Mouse (Mus musculus): ENCODE data around the gene Bscl2. TPM values are rescaled to one million over a fixed set of nuclear protein-coding genes. Genes with fewer than 3 reads are reported as not detected.
"Not testable (repeated sequence)": the region's sequence is repeated elsewhere in the genome, so short reads cannot be mapped to it uniquely, and the experiment has no call there.

The Bscl2 gene
- total RNA-seq, 2 experiments from 2014 or later: 23.9 to 24.0 TPM

- intact Hi-C loops (cut with DNase I): no loop called here
- DNase-seq (ENCODE audit: low spot score): no peak
These were observed 14.6 kb upstream of the Bscl2 start for GRCm38 (mm10) chr19:8822696-8823095.

- intact Hi-C loops (cut with DNase I): no loop called here
- no peak for DNase-seq (ENCODE audit: low spot score)
These were observed 7.6 kb upstream of the Bscl2 start, which contains the start of gene AC129217.1 for GRCm38 (mm10) chr19:8829660-8830059. Gene AC129217.1 (plus strand): TSS chr19:8829773.

- DNase-seq (ENCODE audit: low spot score): no peak
- intact Hi-C loops (cut with DNase I): no loop called here
These were observed 6.6 kb upstream of the Bscl2 start for GRCm38 (mm10) chr19:8830664-8831063.

- DNase-seq (ENCODE audit: low spot score): no peak
- intact Hi-C loops (cut with DNase I): no loop called here
These were observed 6.0 kb upstream of the Bscl2 start for GRCm38 (mm10) chr19:8831262-8831661.

GRCm38 (mm10) chr19:8832971-8833370 is 4.3 kb upstream of the Bscl2 start:
- no peak for DNase-seq (ENCODE audit: low spot score)
- intact Hi-C loops (cut with DNase I): no loop called here

- intact Hi-C loops (cut with DNase I); DNase-seq (ENCODE audit: low spot score): not testable (repeated sequence)
These were observed 940 bp upstream of the Bscl2 start for GRCm38 (mm10) chr19:8836327-8836726.

GRCm38 (mm10) chr19:8838041-8838730 is 919 bp downstream of the Bscl2 start:
- no peak for DNase-seq (ENCODE audit: low spot score)
- intact Hi-C loops (cut with DNase I): no loop called here

GRCm38 (mm10) chr19:8839103-8839907 is 2.0 kb downstream of the Bscl2 start, which contains the start of gene Gng3:
Gene Gng3 (minus strand): TSS chr19:8839194.
- intact Hi-C loops (cut with DNase I): no loop called here
- DNase-seq (ENCODE audit: low spot score): no peak

GRCm38 (mm10) chr19:8839908-8840791 is 2.9 kb downstream of the Bscl2 start:
- peak; percentile 70 for DNase-seq (ENCODE audit: low spot score)
- intact Hi-C loops (cut with DNase I): loop anchor here (5.0 kb wide), 2 partner anchors 47 to 272 kb away; partner anchors contain the start of genes 1810009A15Rik and Gm49416

- DNase-seq (ENCODE audit: low spot score): no peak
- intact Hi-C loops (cut with DNase I): loop anchor here (5.0 kb wide), 2 partner anchors 46 to 271 kb away; partner anchors contain the start of genes 1810009A15Rik and Gm49416
These were observed 3.7 kb downstream of the Bscl2 start for GRCm38 (mm10) chr19:8841012-8841411.

GRCm38 (mm10) chr19:8842961-8843360 is 5.7 kb downstream of the Bscl2 start:
- intact Hi-C loops (cut with DNase I): loop anchor here (5.0 kb wide), 2 partner anchors 44 to 269 kb away; partner anchors contain the start of genes 1810009A15Rik and Gm49416
- no peak for DNase-seq (ENCODE audit: low spot score)

GRCm38 (mm10) chr19:8844371-8845129 is 7.3 kb downstream of the Bscl2 start:
- intact Hi-C loops (cut with DNase I): loop anchor here (2.0 to 5.0 kb wide), 3 partner anchors 24 to 268 kb away; partner anchors contain the start of genes 1810009A15Rik and Gm49416
- DNase-seq (ENCODE audit: low spot score): peak; percentile 28

GRCm38 (mm10) chr19:8848356-8848755 is 11.1 kb downstream of the Bscl2 start:
- intact Hi-C loops (cut with DNase I): no loop called here
- no peak for DNase-seq (ENCODE audit: low spot score)

GRCm38 (mm10) chr19:8850402-8850901 is 13.2 kb downstream of the Bscl2 start, which contains the start of gene Lrrn4cl:
Gene Lrrn4cl (plus strand): TSS chr19:8850768.
- peak; percentile 44 for DNase-seq (ENCODE audit: low spot score)
- intact Hi-C loops (cut with DNase I): no loop called here

GRCm38 (mm10) chr19:8851639-8852038 is 14.4 kb downstream of the Bscl2 start:
- intact Hi-C loops (cut with DNase I): no loop called here
- DNase-seq (ENCODE audit: low spot score): no peak

GRCm38 (mm10) chr19:8852236-8852928 is 15.1 kb downstream of the Bscl2 start:
- intact Hi-C loops (cut with DNase I): no loop called here
- DNase-seq (ENCODE audit: low spot score): peak; percentile 19

- intact Hi-C loops (cut with DNase I): no loop called here
- DNase-seq (ENCODE audit: low spot score): no peak
These were observed 15.8 kb downstream of the Bscl2 start for GRCm38 (mm10) chr19:8853117-8853516.

- intact Hi-C loops (cut with DNase I): no loop called here
- no peak for DNase-seq (ENCODE audit: low spot score)
These were observed 20.4 kb downstream of the Bscl2 start for GRCm38 (mm10) chr19:8857689-8858088.

Measured in heart, postnatal 25 days (tissue).